Mouse (Mus musculus) forelimb bud, embryonic 11.5 days (tissue): ENCODE measurements around the gene Ackr3.

Source experiments
- DNase-seq: peaks from one replicate; pipeline ENCODE4 v3.0.0-alpha.2; 2012; ENCODE audit warnings: low read depth, low spot score

The Ackr3 gene

GRCm38 (mm10) chr1:90203783-90204690, at the start of gene Ackr3:
Gene Ackr3 (plus strand): TSS chr1:90203980.
- DNase-seq = peak; percentile 91

- no peak for DNase-seq
These were observed 47.2 kb upstream of the Ackr3 start for GRCm38 (mm10) chr1:90156589-90156988.

GRCm38 (mm10) chr1:90159927-90160326, 43.9 kb upstream of the Ackr3 start:
- DNase-seq = peak; percentile 26

GRCm38 (mm10) chr1:90161623-90162022, 42.2 kb upstream of the Ackr3 start:
- no peak for DNase-seq

GRCm38 (mm10) chr1:90162379-90162857, 41.4 kb upstream of the Ackr3 start:
- DNase-seq = peak; percentile 23

- DNase-seq = no peak
These were observed 40.6 kb upstream of the Ackr3 start for GRCm38 (mm10) chr1:90163161-90163560.

GRCm38 (mm10) chr1:90164319-90164718, 39.5 kb upstream of the Ackr3 start:
- DNase-seq = no peak

- no peak for DNase-seq
These were observed 29.4 kb upstream of the Ackr3 start for GRCm38 (mm10) chr1:90174338-90174737.

- DNase-seq = no peak
These were observed 27.6 kb upstream of the Ackr3 start for GRCm38 (mm10) chr1:90176223-90176622.

GRCm38 (mm10) chr1:90177565-90177964, 26.2 kb upstream of the Ackr3 start:
- no peak for DNase-seq

- DNase-seq = no peak
These were observed 25.8 kb upstream of the Ackr3 start for GRCm38 (mm10) chr1:90177978-90178377.

GRCm38 (mm10) chr1:90180479-90180878, 23.3 kb upstream of the Ackr3 start:
- no peak for DNase-seq

- DNase-seq = no peak
These were observed 22.6 kb upstream of the Ackr3 start for GRCm38 (mm10) chr1:90180966-90181699.

GRCm38 (mm10) chr1:90182521-90182920, 21.3 kb upstream of the Ackr3 start:
- DNase-seq = no peak

GRCm38 (mm10) chr1:90183602-90184001, 20.2 kb upstream of the Ackr3 start:
- DNase-seq = no peak

- no peak for DNase-seq
These were observed 17.6 kb upstream of the Ackr3 start for GRCm38 (mm10) chr1:90186173-90186572.

- no peak for DNase-seq
These were observed 16.9 kb upstream of the Ackr3 start for GRCm38 (mm10) chr1:90186874-90187273.

- DNase-seq = no peak
These were observed 14.7 kb upstream of the Ackr3 start for GRCm38 (mm10) chr1:90189046-90189445.

GRCm38 (mm10) chr1:90201246-90201645, 2.5 kb upstream of the Ackr3 start:
- DNase-seq = no peak

- DNase-seq = no peak
These were observed 2.1 kb upstream of the Ackr3 start for GRCm38 (mm10) chr1:90201655-90202054.

GRCm38 (mm10) chr1:90202207-90202978, 1.4 kb upstream of the Ackr3 start:
- DNase-seq = peak; percentile 42

- no peak for DNase-seq
These were observed 439 bp upstream of the Ackr3 start for GRCm38 (mm10) chr1:90203341-90203740.
